Mouse (Mus musculus) urinary bladder, postnatal 36 days (tissue): ENCODE measurements around the gene Unk.

Experiments used
- DNase-seq, 2 experiments: peaks; one replicate each; pipeline ENCODE4 v3.0.0; 2022; ENCODE audit warnings: low spot score in 2 of 2, mixed read lengths in 1 of 2

Gene Unk

DNA sequence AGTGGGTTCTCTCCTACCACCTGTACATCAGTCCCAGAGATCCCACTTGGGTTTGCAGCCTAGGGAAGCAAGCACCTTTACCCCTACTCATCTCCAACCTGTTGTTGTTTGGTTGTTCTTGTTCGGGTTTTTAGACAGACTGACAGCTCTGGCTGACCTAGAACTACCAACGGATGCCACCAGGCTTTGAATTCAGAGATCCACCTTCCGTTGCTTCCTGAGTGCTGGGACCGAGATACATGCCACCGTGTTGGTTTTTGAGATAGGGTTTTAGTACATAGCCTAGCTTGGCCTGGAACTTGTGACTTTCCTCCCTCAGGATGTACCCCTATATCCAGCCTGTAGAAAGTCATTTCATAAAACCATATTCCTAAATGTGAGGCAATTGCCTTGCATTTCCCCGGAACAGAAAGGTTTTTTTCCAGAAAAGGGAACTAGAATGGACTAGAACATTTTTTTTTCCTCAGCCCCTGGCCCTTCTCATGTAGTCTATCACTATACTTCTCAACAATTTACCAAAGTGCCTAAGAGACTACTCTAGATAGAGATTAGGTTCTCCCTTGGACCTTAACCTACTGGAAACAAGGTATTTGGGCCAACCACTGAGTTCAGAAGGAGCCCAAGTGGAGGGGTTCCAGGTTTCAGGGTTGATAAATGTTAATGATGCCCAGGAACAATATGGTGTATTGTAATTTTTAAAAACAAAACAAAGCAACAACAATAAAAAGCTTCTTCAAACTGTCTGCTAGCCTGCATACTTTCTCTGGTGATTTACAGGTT is 846 bp upstream of the Unk start:
- no peak for DNase-seq

DNA sequence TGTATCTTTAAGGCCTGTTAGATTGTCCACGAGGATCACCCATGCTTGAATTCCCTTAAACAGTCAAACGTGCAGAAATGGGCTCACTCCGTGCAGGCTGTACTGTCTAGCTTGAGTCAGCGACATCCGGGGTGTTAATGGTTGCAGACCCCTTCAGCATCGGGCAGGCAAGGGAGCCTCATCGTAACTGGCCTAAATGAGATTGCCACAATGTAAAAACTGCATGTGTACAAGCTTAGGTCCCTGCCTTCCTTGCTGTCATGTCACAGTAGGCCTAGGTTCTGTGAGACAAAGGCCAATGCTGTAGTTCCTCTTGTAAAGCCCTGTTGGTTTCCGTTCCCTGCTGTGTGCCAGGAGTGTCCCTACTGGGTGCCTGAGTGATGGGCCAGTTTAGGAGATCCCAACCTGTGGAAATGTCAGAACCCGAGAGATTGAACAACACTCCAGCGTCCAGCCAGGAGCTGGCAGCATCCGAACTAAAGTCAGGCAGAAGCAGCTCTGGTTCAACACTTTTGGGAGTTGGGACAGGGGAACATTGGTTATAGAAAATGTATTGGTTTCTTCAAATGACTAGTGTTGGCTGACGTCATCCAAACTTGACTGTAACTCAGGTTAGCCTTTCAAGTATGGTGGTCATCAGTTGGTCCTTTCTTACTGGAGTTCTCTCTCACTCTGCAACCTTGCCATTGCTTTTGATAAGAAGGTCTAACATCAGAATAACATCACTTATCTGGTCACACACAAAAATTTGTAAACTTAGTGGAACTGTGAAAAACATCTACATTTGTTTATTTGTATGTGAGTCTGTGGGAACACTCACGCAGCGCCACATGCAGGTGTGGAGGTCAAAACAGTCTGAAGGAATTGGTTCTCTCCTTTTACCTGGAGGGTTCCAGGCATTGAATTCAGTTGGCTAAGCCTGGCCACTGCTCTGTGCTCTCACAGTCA is 1.1 kb downstream of the Unk start:
- peak; percentile 26 to 49 for DNase-seq

- DNase-seq: no peak
These were observed 4.5 kb downstream of the Unk start for GRCm38 (mm10) chr11:116034584-116034983.

- no peak for DNase-seq
These were observed 6.5 kb downstream of the Unk start for GRCm38 (mm10) chr11:116036671-116037070.

DNA sequence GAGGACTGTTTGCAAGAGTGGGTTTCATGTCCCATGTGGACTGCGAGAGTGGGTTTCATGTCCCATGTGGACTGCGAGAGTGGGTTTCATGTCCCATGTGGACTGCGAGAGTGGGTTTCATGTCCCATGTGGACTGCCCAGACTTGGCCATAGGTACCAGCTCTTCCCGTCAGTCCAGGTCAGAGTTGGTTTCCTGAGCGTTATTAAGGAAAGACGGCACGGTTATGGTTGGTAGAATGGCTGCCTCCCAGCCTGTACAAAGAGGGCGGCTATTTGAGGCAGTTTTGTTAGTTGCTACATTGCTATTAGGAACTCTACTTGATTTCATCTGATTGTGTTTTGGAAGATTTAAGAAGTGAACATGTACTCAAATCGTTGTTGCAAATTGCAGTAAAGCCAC is 7.7 kb downstream of the Unk start:
- DNase-seq: no peak

- no peak for DNase-seq
These were observed 10.5 kb downstream of the Unk start for GRCm38 (mm10) chr11:116040593-116040992.

DNA sequence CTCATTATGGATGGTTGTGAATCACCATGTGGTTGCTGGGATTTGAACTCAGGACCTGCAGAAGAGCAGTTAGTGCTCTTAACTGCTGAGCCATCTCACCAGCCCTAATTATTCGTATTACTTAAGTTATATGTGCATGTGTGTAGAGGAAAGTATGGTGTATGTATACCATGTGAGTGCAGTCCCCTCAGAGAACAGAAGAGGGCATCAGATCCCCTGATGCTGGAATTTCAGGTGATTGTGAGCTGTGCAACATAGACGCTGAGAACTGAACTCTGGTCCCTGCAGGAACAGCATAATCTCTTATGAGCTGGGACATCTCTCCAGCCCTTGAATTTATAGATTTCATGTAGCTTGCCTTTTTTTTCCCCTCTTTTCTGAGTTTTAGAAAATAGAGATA is 11.7 kb downstream of the Unk start:
- no peak for DNase-seq

DNA sequence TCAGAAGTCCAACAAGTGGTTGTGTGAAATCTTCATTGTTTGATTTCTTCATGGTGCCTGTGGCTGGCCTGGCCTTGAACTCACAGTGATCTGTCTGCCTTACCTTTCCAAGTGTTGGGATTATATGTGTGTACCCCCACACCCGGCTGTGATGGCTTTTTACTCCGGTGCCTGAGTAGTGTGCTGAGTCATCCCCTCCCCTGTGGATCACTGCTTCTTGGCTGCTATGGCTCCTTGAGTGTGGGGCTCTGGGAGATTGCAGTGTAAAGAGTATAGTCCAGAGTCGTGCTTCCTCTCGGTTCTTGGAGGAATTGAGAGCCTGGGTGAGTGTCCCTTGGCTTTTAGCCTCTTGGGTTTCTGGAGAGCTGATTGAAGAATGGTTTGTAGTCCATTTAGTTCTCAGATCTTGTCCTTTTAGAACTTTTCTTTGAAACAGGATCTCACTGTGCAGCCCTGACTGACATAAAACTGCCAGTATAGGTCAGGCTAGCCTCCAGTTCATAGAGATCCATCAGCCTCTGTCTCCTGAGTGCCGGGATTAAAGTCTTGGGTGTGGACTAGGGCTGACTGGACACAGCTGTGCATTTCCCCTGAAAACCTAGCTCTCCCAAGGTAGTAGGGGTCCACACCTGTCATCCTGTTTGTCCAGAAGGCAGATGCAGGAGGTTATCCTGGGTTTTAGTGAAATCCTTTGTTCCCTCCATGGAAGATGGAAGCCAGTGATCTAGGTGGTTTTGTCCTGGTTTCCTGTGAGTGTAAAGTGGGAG is 12.4 kb downstream of the Unk start:
- no peak for DNase-seq

GRCm38 (mm10) chr11:116043286-116043685 is 13.2 kb downstream of the Unk start:
- no peak for DNase-seq

GRCm38 (mm10) chr11:116045173-116045572 is 15.1 kb downstream of the Unk start:
- no peak for DNase-seq

DNA sequence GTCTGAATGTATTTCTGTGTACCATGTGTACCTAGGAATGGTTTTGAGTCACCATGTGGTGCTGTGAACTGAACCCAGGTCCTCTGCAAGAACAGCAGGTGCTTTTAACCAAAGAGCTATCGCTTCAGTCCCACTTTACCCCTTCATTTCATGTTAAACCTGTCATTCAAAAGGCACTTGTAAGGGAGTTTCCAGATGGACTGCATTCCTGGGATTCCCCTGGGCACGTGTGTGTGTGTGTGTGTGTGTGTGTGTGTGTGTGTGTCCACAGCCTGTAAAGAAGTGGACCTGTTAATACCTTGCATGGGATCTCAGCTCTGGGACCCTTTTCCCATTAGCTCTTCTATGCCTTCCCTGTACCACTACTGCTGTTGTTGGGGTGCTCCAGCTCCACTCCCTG is 19.5 kb downstream of the Unk start:
- DNase-seq: no peak

- DNase-seq: no peak
These were observed 20.1 kb downstream of the Unk start for GRCm38 (mm10) chr11:116050196-116050595.

- no peak for DNase-seq
These were observed 23.5 kb downstream of the Unk start for GRCm38 (mm10) chr11:116053510-116054229.

DNA sequence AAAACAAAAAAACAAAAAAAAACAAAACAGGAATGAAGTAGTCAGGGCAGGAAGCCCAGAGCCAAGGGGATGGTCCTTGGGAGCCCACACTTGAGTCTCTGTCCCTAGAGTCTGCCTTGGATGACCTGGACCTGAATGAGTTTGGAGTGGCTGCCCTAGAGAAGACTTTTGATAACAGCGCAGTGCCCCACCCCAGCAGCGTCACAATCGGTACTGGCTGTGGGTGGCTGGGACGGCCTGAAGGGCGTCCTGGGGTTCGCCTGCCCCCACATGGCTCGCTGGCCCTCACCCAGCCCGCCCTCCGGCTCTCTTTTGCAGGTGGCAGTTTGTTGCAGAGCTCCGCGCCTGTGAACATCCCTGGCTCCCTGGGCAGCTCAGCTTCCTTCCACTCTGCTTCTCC is 25.8 kb downstream of the Unk start:
- DNase-seq: no peak

DNA sequence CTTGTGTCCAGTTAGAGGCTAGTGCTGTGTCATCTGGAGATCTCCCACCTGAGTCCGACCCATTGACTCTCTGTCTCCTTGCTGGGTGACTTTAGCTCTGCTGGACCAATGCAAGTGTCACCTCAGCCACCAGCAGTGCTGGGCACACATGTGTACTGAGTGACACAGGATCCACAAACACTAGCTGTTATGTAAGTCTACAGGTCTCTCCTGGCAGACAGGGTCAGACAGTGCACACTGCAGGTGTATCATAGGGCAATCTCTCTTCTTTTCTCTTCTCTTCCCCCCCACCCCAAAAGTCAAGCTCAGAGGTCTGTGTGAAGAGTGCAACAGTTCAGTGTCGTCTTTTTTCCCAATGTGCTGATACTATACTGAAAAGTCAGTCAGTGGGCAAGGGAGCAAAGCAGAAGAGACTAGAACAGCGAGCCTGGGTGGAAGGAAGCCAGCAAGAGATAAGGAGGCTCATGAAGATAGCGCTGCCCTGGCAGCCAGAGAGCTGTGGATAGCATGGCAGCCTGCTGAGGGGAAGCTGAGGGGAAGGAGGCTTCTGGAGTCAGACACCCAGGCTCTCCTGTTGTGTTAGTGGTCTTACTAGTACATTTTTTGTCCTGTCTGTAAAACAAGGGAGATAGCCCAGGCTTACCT is 27.2 kb downstream of the Unk start:
- DNase-seq: no peak

GRCm38 (mm10) chr11:116058022-116058614 is 28.0 kb downstream of the Unk start:
- no peak for DNase-seq

- no peak for DNase-seq
These were observed 29.0 kb downstream of the Unk start for GRCm38 (mm10) chr11:116058868-116059690.

GRCm38 (mm10) chr11:116059691-116060025 is 29.5 kb downstream of the Unk start:
- no peak for DNase-seq

GRCm38 (mm10) chr11:116060596-116060995 is 30.5 kb downstream of the Unk start:
- DNase-seq: peak; percentile 14 to 56
